Mouse (Mus musculus) liver, embryonic 14.5 days (tissue): ENCODE measurements around the gene Kcnn1. TPM values are rescaled to one million over a fixed set of nuclear protein-coding genes. Genes with fewer than 3 reads are reported as not detected.

ENCODE experiments used
- ATAC-seq: fragments of 200-750 bp; cut with Nextera tagmentation; 2 replicates; pipeline ENCODE4 v1.8.0; 2017; ENCODE audit warnings: moderate number of reproducible peaks, mild to moderate bottlenecking, moderate library complexity; ENCODE audit not compliant: insufficient read depth
- DNase-seq, 3 experiments: peaks; one replicate each; pipeline ENCODE4 v3.0.0-alpha.2; 2012 to 2013; ENCODE audit warnings: low read depth in 3 of 3, low spot score in 3 of 3
- H3K27ac ChIP-seq: fragments of 300-500 bp; sonication (generic); 2 replicates; pipeline ENCODE4 v1.5.1; 2014; ENCODE audit warnings: moderate library complexity, mild to moderate bottlenecking, control low read depth, inconsistent platforms
- H3K27me3 ChIP-seq: fragments of 300-500 bp; sonication (generic); 2 replicates; pipeline ENCODE4 v1.6.1; 2014; ENCODE audit warnings: mild to moderate bottlenecking, low read length, moderate library complexity; ENCODE audit not compliant: control insufficient read depth, insufficient read depth
- H3K36me3 ChIP-seq: fragments of 300-500 bp; sonication (generic); replicated peaks from 2 replicates; pipeline ENCODE4 v1.6.1; 2014; ENCODE audit warnings: low read depth; ENCODE audit not compliant: control insufficient read depth, insufficient read depth
- H3K4me1 ChIP-seq, 2 experiments: fragments of 200-500 bp in 1 of 2; fragments of 300-500 bp in 1 of 2; sonication (generic) in 1 of 2; replicated peaks; 2 replicates each; pipeline ENCODE4 v1.6.1; 2012 to 2014; ENCODE audit warnings: antibody characterized with exemption in 1 of 2, inconsistent platforms in 1 of 2, low read length in 1 of 2; ENCODE audit not compliant: control insufficient read depth in 2 of 2, insufficient read depth in 2 of 2
- H3K4me2 ChIP-seq: fragments of 300-500 bp; sonication (generic); 2 replicates; pipeline ENCODE4 v1.6.1; 2014; ENCODE audit warnings: low read depth, mild to moderate bottlenecking, control low read depth, moderate library complexity
- H3K4me3 ChIP-seq, 2 experiments: fragments of 200-500 bp in 1 of 2; fragments of 300-500 bp in 1 of 2; sonication (generic) in 1 of 2; 2 replicates each; pipeline ENCODE4 v1.5.1; 2012 to 2014; ENCODE audit warnings: low read depth in 2 of 2, low read length in 2 of 2, mild to moderate bottlenecking in 2 of 2, control low read depth in 1 of 2, inconsistent platforms in 1 of 2, moderate library complexity in 1 of 2; ENCODE audit not compliant: insufficient read depth in 1 of 2
- H3K9ac ChIP-seq: fragments of 300-500 bp; sonication (generic); replicated peaks from 2 replicates; pipeline ENCODE4 v1.6.1; 2014; ENCODE audit warnings: mild to moderate bottlenecking, control low read depth, moderate library complexity
- H3K9me3 ChIP-seq: fragments of 300-500 bp; sonication (generic); 2 replicates; pipeline ENCODE4 v1.6.1; 2016; ENCODE audit warnings: low read length, mixed read lengths; ENCODE audit not compliant: control insufficient read depth
- CTCF ChIP-seq: IDR thresholded peaks from 2 replicates; pipeline ENCODE4 v1.5.1; 2016; ENCODE audit warnings: antibody characterized with exemption, low read depth, control low read depth
- EP300 ChIP-seq: IDR thresholded peaks from 2 replicates; pipeline ENCODE4 v1.6.1; 2016; ENCODE audit warnings: antibody characterized with exemption, low read depth
- WGBS: fragments of 180-500 bp; shearing (Covaris S2); extraction: QIAGEN DNeasy Blood & Tissue Kit; methylation state at CpG from one replicate; pipeline ENCODE4 v1.1.7; 2014; ENCODE audit not compliant: insufficient replicate concordance; 5-methylcytosine and 5-hydroxymethylcytosine counted together
- polyA plus RNA-seq, 2 experiments: library from polyadenylated mRNA; depleted of rRNA in 1 of 2; stranded (reverse) in 1 of 2; unstranded in 1 of 2; fragments of >200 nt; fragmentation: Nextera tagmentation in 1 of 2; extraction: Ambion mirVana in 1 of 2; gene quantifications; 2 replicates each; pipeline versions ENCODE4 v1.2.1 to v1.2.3; 2012 to 2014

The Kcnn1 gene
- polyA plus RNA-seq, 2 experiments: 0.17 to 0.27 TPM

GRCm38 (mm10) chr8:70876382-70876781 lies 13.3 kb upstream of the Kcnn1 start:
- Histone ChIP-seq H3K36me3 (no peaks in the 10 kb centered on the region), H3K4me2 (no peak overlapping the region), H3K9me3 (no peaks in the 10 kb centered on the region), H3K9ac (no peak overlapping the region), H3K4me1 (peaks cover 5 to 8% of the 10 kb centered on the region in 2 experiments), H3K27me3 (no peaks in the 10 kb centered on the region; the same call in none of the 2 replicates), H3K4me3 (no peak overlapping the region), H3K27ac (no peak overlapping the region)
- DNase-seq (no peak), ATAC-seq (no peak)
- TF ChIP-seq CTCF (no peak), EP300 (no peak)
- 39% methylated on average over 4 of the region's 4 CpGs for WGBS

GRCm38 (mm10) chr8:70874441-70874840 lies 11.4 kb upstream of the Kcnn1 start:
- TF ChIP-seq CTCF (no peak), EP300 (no peak)

GRCm38 (mm10) chr8:70873364-70873985 lies 10.4 kb upstream of the Kcnn1 start, which contains the start of gene Ccdc124:
TSS of gene Ccdc124 (minus strand) at chr8:70873935.
- ATAC-seq (peak; percentile 88), DNase-seq (peak; percentile 87 to 88 (median 87))
- Histone ChIP-seq H3K4me1 (peaks cover 12 to 14% of the 10 kb centered on the region in 2 experiments), H3K9me3 (no peaks in the 10 kb centered on the region), H3K36me3 (no peaks in the 10 kb centered on the region), H3K27ac (peak within 1 kb of the TSS; percentile 69), H3K27me3 (no peaks in the 10 kb centered on the region), H3K9ac (peak within 1 kb of the TSS; percentile 87), H3K4me3 (peak within 1 kb of the TSS; percentile 78 to 79), H3K4me2 (peak within 1 kb of the TSS; percentile 84)
- peak; percentile 98 for TF ChIP-seq CTCF
- TF ChIP-seq EP300: peak; percentile 16; the same call in 1 of the 2 replicates
- WGBS: under 1% methylated on average over 46 of the region's 46 CpGs

More at GRCm38 (mm10) chr8:70874441-70874840, 11.4 kb upstream of the Kcnn1 start:
- H3K9ac ChIP-seq: no peak overlapping the region
- no peak overlapping the region for H3K4me2 ChIP-seq
- peaks cover 5 to 8% of the 10 kb centered on the region in 2 experiments for H3K4me1 ChIP-seq
- no peaks in the 10 kb centered on the region for H3K9me3 ChIP-seq
- no peak overlapping the region for H3K27ac ChIP-seq
- DNase-seq (no peak), ATAC-seq (no peak)
- no peaks in the 10 kb centered on the region; the same call in 1 of the 2 replicates for H3K27me3 ChIP-seq
- H3K36me3 ChIP-seq: no peaks in the 10 kb centered on the region
- no peak overlapping the region for H3K4me3 ChIP-seq
- WGBS: 77% methylated on average over 13 of the region's 13 CpGs

- whole genome bisulfite sequencing: 1% methylated on average over 31 of the region's 31 CpGs
- Histone ChIP-seq H3K9ac (peak overlapping the region; percentile 87), H3K4me1 (peaks cover 12 to 14% of the 10 kb centered on the region in 2 experiments), H3K4me3 (peak overlapping the region; percentile 78 to 79), H3K9me3 (no peaks in the 10 kb centered on the region), H3K27ac (peak overlapping the region; percentile 69), H3K36me3 (no peaks in the 10 kb centered on the region), H3K4me2 (peak overlapping the region; percentile 84), H3K27me3 (no peaks in the 10 kb centered on the region)
- ATAC-seq (no peak), DNase-seq (no peak)
- TF ChIP-seq CTCF (no peak), EP300 (no peak)
Observed at GRCm38 (mm10) chr8:70872643-70873363, 9.7 kb upstream of the Kcnn1 start.

GRCm38 (mm10) chr8:70871195-70871807 lies 8.2 kb upstream of the Kcnn1 start:
- Histone ChIP-seq H3K27ac (no peak overlapping the region), H3K4me2 (no peak overlapping the region), H3K36me3 (no peaks in the 10 kb centered on the region), H3K9ac (no peak overlapping the region), H3K27me3 (no peaks in the 10 kb centered on the region), H3K4me3 (no peak overlapping the region), H3K4me1 (peaks cover 15 to 17% of the 10 kb centered on the region in 2 experiments), H3K9me3 (no peaks in the 10 kb centered on the region)
- no peak for DNase-seq
- WGBS: 69% methylated on average over 5 of the region's 5 CpGs
- no peak for ATAC-seq
- no peak for TF ChIP-seq EP300
- no peak for TF ChIP-seq CTCF
